Mouse (Mus musculus): ENCODE measurements around the gene Fbxo28.

GRCm38 (mm10) chr1:182282091-182283075 lies 59.0 kb downstream of the Fbxo28 start, which contains the start of gene Degs1:
- no peak for TF ChIP-seq MAX (IDR thresholded peaks at IDR 0.05; ENCODE audit: low read depth)
- TF ChIP-seq USF1 (IDR thresholded peaks at IDR 0.05; ENCODE audit: low read depth): peak; percentile 85
- peak; percentile 96 for TF ChIP-seq POLR2AphosphoS2 (IDR thresholded peaks at IDR 0.05; ENCODE audit: insufficient read length, low read depth)
- TF ChIP-seq MYOG (IDR thresholded peaks at IDR 0.05; ENCODE audit: control insufficient read depth in 1 of 3, insufficient read depth in 1 of 3, insufficient read length in 2 of 3, low read depth in 2 of 3): peak in 1 of 3 experiments; percentile 66
- peak in 1 of 3 experiments; percentile 51 for TF ChIP-seq MYOD1 (IDR thresholded peaks at IDR 0.05; ENCODE audit: control insufficient read depth in 1 of 3, insufficient read length in 2 of 3, low read depth in 2 of 3)
- TF ChIP-seq E2F4 (IDR thresholded peaks at IDR 0.05; ENCODE audit: insufficient read depth): no peak
- TF ChIP-seq TCF12 (IDR thresholded peaks at IDR 0.05; ENCODE audit: insufficient read depth, poor library complexity, severe bottlenecking): no peak
- TF ChIP-seq POLR2A (IDR thresholded peaks at IDR 0.05; ENCODE audit: insufficient read length, low read depth): peak; percentile 96
- TF ChIP-seq TCF3 (IDR thresholded peaks at IDR 0.05; ENCODE audit: insufficient read length, low read depth): no peak
- no peak for TF ChIP-seq REST (IDR thresholded peaks at IDR 0.05; ENCODE audit: insufficient read depth, insufficient read length)

Measured in myocyte (in vitro differentiated cells).